Mouse (Mus musculus) brain, embryonic 14.5 days (tissue): ENCODE measurements around the gene Nr2f6. TPM values are rescaled to one million over a fixed set of nuclear protein-coding genes. Genes with fewer than 3 reads are reported as not detected.

Experiments
- DNase-seq: peaks from one replicate; pipeline ENCODE4 v3.0.0-alpha.2; 2011; ENCODE audit warnings: low read depth
- CTCF ChIP-seq: fragments of 200-500 bp; IDR thresholded peaks from 2 replicates; pipeline ENCODE4 v1.5.1; 2012; ENCODE audit warnings: inconsistent platforms, mild to moderate bottlenecking, moderate library complexity, borderline replicate concordance; ENCODE audit not compliant: insufficient read depth, insufficient read length; ENCODE audit errors: extremely low read depth
- POLR2A ChIP-seq: fragments of 200-500 bp; IDR thresholded peaks from 2 replicates; pipeline ENCODE4 v1.6.1; 2012; ENCODE audit warnings: mild to moderate bottlenecking, inconsistent platforms, borderline replicate concordance; ENCODE audit not compliant: poor library complexity, insufficient read depth, insufficient read length, severe bottlenecking; ENCODE audit errors: extremely low read depth
- polyA plus RNA-seq: library from polyadenylated mRNA; depleted of rRNA; stranded (reverse); fragments of >200 nt; gene quantifications from 2 replicates; pipeline ENCODE4 v1.2.3, GENCODE M21; 2012

The Nr2f6 gene
- polyA plus RNA-seq, 1 experiment: 61.5 TPM

- DNase-seq: no peak
- no peak for TF ChIP-seq POLR2A
- TF ChIP-seq CTCF: no peak
These were observed 20.7 kb upstream of the Nr2f6 start for GRCm38 (mm10) chr8:71402446-71402964.

DNA sequence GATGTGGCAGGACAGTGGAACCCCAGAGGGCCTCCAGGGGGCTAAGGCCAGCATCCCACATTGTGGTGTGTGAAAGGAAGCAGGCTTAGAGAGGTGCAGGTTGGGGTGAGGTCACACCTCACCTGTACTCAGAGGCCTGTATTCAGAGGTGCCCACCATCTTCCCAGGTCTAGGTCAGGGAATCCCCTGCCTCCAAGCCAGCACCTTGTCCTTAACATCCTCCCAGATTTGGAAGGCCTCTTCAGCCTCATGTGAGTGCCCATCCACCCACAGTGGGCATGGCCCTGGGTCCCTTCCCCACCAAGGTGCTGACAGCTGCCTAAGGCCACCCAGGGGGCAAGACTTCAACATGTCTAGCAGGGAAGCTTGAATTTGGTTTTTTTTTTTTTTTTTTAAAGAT, 19.7 kb upstream of the Nr2f6 start:
- DNase-seq: no peak
- TF ChIP-seq CTCF (no peak), POLR2A (no peak)

- TF ChIP-seq CTCF: no peak
- TF ChIP-seq POLR2A: no peak
- no peak for DNase-seq
These were observed 19.1 kb upstream of the Nr2f6 start for GRCm38 (mm10) chr8:71400826-71401225.

DNA sequence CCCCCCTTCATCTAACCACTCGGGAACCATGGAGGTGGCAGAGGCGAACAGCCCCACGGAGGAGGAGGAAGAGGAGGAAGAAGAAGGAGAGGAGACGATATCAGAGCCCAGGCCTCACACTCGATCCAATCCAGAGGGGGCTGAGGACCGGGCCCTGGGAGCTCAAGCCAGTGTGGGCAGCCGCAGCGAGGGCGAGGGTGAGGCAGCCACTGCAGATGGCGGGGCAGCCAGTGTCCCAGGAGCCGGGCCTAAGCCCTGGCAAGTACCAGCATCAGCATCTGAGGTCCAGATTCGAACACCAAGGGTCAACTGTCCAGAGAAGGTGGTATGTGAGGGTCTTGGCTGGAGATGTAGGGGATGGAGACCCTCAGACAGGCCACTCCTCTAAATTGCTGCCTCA, 15.9 kb upstream of the Nr2f6 start:
- no peak for DNase-seq

DNA sequence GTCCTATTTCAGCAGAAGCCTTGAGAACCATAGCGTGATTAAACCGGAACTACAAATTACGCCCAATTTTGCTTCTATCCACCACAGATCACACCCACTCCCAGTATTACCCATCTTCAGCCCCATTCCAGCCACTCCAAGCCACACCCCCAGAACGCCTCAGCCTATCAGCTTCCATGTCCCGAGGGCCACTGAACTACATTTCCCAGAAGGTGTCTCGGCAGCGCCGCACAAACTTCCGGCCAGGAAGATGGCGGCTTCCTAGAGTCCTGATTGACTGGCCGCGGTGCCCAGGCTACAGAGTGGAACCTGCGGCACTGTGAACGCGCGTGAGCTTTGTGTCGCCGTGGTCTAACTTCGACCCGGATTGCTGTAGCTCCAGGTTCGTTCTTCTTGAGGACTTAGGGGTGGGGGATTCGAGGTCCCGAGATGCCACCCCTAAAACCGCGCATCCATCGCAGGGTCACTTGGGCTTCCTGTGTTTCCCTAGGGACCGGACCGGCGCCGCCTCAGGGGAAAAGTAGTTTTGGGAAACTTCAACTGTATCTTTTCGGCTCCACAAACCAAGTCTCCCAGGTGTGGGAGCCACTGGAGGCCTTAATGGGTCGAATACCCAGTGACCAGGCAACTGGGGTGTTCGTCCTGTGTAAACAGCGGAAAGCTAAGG, 15.0 kb upstream of the Nr2f6 start, which contains the start of gene Babam1:
Gene Babam1, plus strand, starts transcription at position 223 of the 667 bp plus-strand sequence.
- peak; percentile 99 for DNase-seq

More for the DNA sequence above, 15.9 kb upstream of the Nr2f6 start:
- TF ChIP-seq POLR2A (no peak), CTCF (no peak)

DNA sequence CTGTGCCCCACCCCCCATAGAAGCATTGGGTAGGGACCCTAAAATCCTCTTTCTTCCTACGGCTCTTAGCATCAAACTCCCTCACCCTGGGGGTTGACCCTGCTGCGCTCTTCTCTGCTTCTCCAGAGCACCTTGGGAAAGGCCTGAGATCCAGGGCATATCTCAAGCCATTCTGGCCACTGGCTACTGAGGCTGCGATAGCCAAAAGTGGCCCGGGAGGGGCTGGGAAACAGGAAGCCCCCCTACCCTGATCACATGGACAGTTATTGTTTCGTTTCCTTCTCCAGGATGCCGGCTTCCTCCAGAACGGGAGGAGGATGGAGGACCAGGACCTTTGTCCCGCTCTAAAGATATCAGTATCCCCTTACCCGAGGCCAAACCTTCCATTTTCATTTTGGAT, 13.9 kb upstream of the Nr2f6 start, which contains the start of gene Ushbp1:
Gene Ushbp1, minus strand, starts transcription at position 174 of the 400 bp plus-strand sequence.
- DNase-seq: no peak
- TF ChIP-seq CTCF (no peak), POLR2A (no peak)

More for the DNA sequence above, 15.0 kb upstream of the Nr2f6 start, which contains the start of gene Babam1:
- TF ChIP-seq POLR2A: peak; percentile 62; the same call in 1 of the 2 replicates
- TF ChIP-seq CTCF: no peak

DNA sequence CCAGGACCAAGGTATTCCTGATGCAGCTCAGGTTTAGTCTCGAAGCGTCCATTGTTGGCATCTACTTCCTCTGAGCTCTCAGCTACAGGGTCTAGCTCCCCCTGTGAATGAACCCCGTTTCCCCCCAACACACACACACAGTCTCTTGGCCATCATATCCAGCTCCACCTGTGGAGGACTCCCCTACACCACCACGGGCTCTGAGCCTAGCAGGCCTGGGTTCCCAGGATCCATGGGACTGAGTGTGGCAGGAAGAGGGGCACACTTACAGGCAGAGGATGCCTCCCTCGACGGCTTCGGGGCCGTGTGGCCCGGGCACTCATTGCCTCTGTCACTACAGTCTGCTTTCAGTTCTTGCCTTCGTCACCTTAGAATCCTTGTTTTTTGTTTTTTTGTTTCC, 13.3 kb upstream of the Nr2f6 start:
- DNase-seq: no peak
- TF ChIP-seq POLR2A (no peak), CTCF (no peak)

- no peak for DNase-seq
- TF ChIP-seq CTCF (no peak), POLR2A (no peak)
These were observed 12.7 kb upstream of the Nr2f6 start for GRCm38 (mm10) chr8:71394481-71394880.

DNA sequence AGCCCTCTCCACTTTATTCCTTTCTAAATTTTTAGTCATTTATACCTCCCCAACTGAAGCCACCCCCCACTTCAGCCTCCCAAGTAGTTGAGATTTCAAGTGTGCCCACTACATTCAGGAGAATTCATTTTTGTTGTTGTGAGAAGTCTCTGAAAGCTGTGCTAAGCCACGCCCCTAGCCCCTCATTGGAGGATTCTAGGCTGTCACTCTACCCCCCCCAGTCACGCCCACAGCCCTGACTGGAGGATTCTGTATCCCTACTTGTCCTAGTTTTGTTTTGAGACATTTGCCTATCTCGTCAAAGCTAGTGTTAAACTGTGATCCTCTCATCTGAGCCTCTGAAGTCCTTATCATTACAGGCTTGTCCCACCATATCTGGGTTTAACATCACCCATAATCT, 11.1 kb upstream of the Nr2f6 start:
- DNase-seq: peak; percentile 53
- TF ChIP-seq POLR2A (no peak), CTCF (no peak)

DNA sequence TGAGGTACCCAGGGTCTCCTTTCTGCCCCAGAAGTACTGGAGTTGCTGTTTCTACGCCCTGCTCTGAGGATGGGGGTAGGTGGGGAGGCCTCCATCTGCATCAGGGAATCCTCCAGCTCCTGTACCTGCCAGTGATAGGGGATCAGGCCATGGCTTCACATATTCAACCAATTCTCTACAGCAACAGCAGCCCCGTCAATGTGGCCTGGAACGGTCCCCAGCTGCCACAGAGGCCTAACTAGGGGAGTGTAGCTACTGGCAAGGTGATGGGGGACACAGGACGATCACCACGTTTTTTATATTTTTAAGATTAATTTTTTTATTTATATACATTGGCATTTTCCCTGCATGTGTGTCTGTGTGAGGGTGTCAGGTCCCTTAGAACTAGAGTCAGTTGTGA, 10.6 kb upstream of the Nr2f6 start:
- TF ChIP-seq POLR2A (no peak), CTCF (no peak)
- DNase-seq: no peak

GRCm38 (mm10) chr8:71391696-71392095, 9.9 kb upstream of the Nr2f6 start:
- no peak for DNase-seq
- TF ChIP-seq POLR2A (no peak), CTCF (no peak)

DNA sequence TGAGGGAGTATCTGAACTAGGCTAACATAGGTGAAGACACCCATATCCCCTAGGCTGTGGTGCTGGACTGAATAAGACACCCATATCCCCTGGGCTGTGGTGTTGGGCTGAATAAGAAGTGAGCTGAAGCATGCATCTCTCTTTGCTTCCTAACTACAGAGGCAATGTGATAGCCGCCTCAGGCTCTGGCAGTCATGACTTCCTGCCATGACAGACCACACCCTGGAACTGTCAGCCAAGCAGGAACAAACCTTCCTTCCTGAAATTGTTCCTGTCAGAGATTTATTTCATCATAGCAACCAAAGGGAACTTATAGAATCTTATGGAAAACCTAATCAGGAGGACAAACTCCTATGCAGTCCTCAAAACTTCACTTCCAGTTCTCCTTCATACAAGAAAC, 6.5 kb upstream of the Nr2f6 start:
- TF ChIP-seq CTCF (no peak), POLR2A (no peak)
- no peak for DNase-seq

GRCm38 (mm10) chr8:71385212-71385835, 3.6 kb upstream of the Nr2f6 start:
- TF ChIP-seq POLR2A: no peak
- no peak for TF ChIP-seq CTCF
- no peak for DNase-seq

- no peak for DNase-seq
- TF ChIP-seq CTCF (no peak), POLR2A (no peak)
These were observed 2.1 kb upstream of the Nr2f6 start for GRCm38 (mm10) chr8:71383860-71384259.

GRCm38 (mm10) chr8:71383396-71383795, 1.6 kb upstream of the Nr2f6 start:
- no peak for DNase-seq
- no peak for TF ChIP-seq CTCF
- TF ChIP-seq POLR2A: no peak
